Mouse (Mus musculus): ENCODE results near the gene Ina. TPM values are rescaled to one million over a fixed set of nuclear protein-coding genes. Genes with fewer than 3 reads are reported as not detected.
"Not testable (repeated sequence)": the region's sequence is repeated elsewhere in the genome, so short reads cannot be mapped to it uniquely, and the experiment has no call there.

Ina gene
- polyA plus RNA-seq, 1 experiment from 2014 or later: 0.60 TPM

DNA sequence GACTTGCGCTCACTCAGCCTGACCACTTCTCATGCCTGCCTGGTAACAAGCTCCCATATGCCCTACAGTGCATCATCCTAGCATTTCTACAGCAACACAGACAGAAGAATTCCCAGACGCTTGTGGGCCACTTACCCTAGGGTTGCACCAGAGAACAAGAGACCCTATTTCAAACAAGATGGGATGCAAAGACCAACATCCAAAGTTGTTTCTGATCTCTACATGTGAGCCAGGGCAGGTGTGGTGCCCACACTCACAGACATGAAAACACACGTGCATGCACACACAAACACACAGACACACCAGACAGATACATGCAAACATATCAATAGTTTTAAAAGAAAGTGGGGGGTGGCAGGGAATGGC is 24.4 kb upstream of the Ina start:
- WGBS: 83% methylated on average over 3 of the region's 3 CpGs
- Histone ChIP-seq H3K9me3 (no peaks in the 10 kb centered on the region), H3K4me3 (no peak overlapping the region), H3K4me1 (peaks cover 21% of the 10 kb centered on the region), H3K36me3 (no peaks in the 10 kb centered on the region), H3K27me3 (ENCODE audit: insufficient read depth, poor library complexity, severe bottlenecking) (no peaks in the 10 kb centered on the region), H3K27ac (peak overlapping the region; percentile 56)
- no peak for DNase-seq (ENCODE audit: low spot score)

DNA sequence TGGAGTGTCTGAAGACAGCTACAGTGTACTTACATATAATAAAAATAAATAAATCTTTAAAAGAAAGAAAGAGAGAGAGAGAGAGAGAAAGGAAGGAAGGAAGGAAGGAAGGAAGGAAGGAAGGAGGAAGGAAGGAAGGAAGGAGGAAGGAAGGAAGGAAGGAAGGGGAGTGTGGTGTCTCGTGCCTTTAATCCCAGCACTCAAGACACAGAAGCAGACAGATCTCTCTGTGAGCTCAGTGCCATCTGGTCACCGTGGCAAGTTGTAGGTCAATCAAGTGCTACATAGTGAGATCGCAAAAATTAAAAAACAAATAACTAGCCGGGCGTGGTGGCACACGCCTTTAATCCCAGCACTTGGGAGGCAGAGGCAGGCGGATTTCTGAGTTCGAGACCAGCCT is 23.9 kb upstream of the Ina start:
- H3K27ac ChIP-seq; H3K36me3 ChIP-seq; H3K4me3 ChIP-seq; H3K27me3 ChIP-seq (ENCODE audit: insufficient read depth, poor library complexity, severe bottlenecking); H3K9me3 ChIP-seq; DNase-seq (ENCODE audit: low spot score): not testable (repeated sequence)
- 77% methylated on average over 8 of the region's 8 CpGs for WGBS
- peaks cover 17% of the 10 kb centered on the region for H3K4me1 ChIP-seq

DNA sequence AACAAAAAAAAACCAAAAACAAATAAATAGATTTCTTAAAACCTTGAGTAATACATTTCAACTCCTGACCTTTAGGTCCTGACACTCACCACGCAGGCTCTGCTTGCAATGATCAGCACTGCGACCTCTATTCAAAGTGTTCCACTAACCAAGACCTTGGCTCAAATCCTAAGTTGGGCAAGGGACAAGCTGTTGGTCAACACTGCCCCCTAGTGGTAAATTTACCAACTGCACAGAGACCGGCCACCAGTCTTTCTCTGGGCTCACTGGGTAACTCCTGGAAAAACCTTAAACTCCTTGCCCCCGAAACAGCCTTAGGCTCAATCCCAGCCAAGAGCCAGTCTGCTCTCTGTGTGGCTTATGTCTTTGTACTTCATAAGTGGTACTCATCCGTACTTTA is 23.4 kb upstream of the Ina start:
- Histone ChIP-seq H3K9me3 (no peaks in the 10 kb centered on the region), H3K27ac (no peak overlapping the region), H3K4me3 (no peak overlapping the region), H3K4me1 (peaks cover 16% of the 10 kb centered on the region), H3K36me3 (no peaks in the 10 kb centered on the region), H3K27me3 (ENCODE audit: insufficient read depth, poor library complexity, severe bottlenecking) (no peaks in the 10 kb centered on the region)
- DNase-seq (ENCODE audit: low spot score): peak; percentile 87
- WGBS: 13% methylated on average over 5 of the region's 5 CpGs

DNA sequence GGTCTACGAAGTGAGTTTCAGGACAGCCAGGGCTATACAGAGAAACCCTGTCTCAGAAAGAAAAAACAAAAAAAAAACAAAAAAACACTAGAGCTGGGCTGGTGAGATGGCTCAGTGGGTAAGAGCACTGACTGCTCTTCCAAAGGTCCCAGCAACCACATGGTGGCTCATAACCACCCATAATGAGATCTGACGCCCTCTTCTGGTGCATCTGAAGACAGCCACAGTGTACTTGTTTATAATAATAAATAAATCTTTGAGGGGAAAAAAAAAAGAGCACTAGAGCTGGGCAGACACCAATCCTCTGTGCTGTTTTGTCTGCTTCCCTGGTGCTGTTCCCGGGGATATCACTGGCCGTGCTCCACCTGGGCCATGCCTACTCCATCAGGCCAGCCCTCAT is 22.2 kb upstream of the Ina start:
- H3K9me3 ChIP-seq: not testable (repeated sequence)

DNA sequence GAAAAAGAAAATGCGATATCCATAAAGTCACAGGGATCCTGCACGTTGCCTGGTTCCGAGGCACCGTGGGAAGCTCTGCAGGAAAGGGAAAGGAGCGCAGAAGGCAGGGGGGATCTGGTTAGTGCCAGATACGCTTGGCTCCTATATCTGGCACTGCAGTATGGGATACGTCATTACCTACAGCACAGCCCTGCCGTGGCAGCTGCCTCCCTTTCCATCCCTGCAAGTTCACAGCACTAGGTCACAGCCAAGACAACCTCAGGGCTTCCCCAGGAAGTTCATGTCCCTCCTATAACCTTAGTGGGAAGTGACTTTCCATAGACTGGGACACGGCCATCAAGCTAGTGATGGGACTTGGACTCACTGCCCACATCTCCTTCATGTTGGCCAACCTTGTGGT is 18.4 kb upstream of the Ina start:
- no peak for DNase-seq (ENCODE audit: low spot score)
- 0 out of 2 replicates have a peak, but pooled peaks cover 3% of the 10 kb centered on the region for H3K4me1 ChIP-seq
- no peak overlapping the region for H3K4me3 ChIP-seq
- no peak overlapping the region for H3K27ac ChIP-seq
- WGBS: 72% methylated on average over 9 of the region's 9 CpGs
- no peaks in the 10 kb centered on the region for H3K36me3 ChIP-seq
- no peaks in the 10 kb centered on the region for H3K9me3 ChIP-seq
- no peaks in the 10 kb centered on the region for H3K27me3 ChIP-seq (ENCODE audit: insufficient read depth, poor library complexity, severe bottlenecking)

More for the DNA sequence above, 22.2 kb upstream of the Ina start:
- WGBS: 68% methylated on average over 4 of the region's 4 CpGs
- not testable (repeated sequence) for H3K27ac ChIP-seq; H3K4me3 ChIP-seq; H3K36me3 ChIP-seq; H3K27me3 ChIP-seq (ENCODE audit: insufficient read depth, poor library complexity, severe bottlenecking); DNase-seq (ENCODE audit: low spot score)
- peaks cover 17% of the 10 kb centered on the region for H3K4me1 ChIP-seq

DNA sequence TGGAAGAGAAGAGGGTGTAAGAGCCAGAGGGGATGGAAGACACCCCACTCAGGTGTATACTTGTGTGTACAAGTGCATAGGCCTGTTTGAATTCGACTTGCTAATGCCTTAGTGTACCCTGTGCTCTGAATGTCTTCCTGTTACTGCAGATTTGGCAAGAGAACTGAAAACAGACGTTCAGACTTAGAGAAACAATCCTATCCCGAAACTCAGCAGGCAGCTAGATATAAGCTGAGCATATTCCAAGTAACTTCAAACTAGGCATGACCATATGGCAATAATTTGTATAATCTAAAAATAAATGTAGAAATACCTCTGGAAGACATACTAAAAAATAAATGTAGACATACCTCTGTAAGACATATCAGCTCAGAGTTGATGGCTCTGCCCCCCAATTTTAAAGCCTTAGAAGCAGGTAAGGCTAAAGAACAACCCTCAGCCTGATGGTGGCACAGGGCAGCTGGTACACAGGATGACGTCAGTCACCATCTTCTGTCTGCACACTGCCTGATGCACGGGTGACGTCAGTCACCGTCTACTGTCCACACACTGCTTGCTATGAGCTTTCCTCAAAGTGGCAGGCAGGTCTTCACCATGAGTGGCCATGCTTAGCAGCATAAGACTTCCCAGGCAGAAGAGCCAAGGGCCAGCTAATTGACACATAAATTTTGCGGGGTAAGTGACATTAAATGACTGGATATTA is 16.2 kb upstream of the Ina start:
- 77% methylated on average over 8 of the region's 8 CpGs for WGBS
- no peak overlapping the region for H3K4me3 ChIP-seq
- H3K27me3 ChIP-seq (ENCODE audit: insufficient read depth, poor library complexity, severe bottlenecking): no peaks in the 10 kb centered on the region
- 0 out of 2 replicates have a peak, but pooled peaks cover 3% of the 10 kb centered on the region for H3K4me1 ChIP-seq
- no peaks in the 10 kb centered on the region for H3K9me3 ChIP-seq
- no peak for DNase-seq (ENCODE audit: low spot score)
- no peak overlapping the region for H3K27ac ChIP-seq
- no peaks in the 10 kb centered on the region for H3K36me3 ChIP-seq

DNA sequence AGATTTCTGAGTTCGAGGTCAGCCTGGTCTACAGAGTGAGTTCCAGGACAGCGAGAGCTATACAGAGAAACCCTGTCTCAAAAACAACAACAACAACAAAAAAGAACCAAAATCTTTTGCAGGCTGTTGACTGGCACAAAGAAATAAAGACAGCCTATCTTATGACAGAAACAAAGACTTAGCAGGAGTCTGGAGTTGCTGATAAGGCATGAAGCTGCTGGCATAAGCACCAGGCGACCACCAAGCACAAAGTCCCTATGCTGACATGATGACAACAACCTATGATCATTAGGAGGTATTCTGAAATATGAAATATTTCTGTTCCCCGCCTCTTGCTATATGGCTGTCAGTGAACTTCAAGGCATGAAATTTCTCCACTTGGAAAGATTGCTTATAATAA is 15.5 kb upstream of the Ina start:
- no peaks in the 10 kb centered on the region for H3K9me3 ChIP-seq
- no peak for DNase-seq (ENCODE audit: low spot score)
- 74% methylated on average over 4 of the region's 4 CpGs for WGBS
- 0 out of 2 replicates have a peak, but pooled peaks cover 3% of the 10 kb centered on the region for H3K4me1 ChIP-seq
- no peak overlapping the region for H3K4me3 ChIP-seq
- no peaks in the 10 kb centered on the region for H3K36me3 ChIP-seq
- H3K27me3 ChIP-seq (ENCODE audit: insufficient read depth, poor library complexity, severe bottlenecking): no peaks in the 10 kb centered on the region
- H3K27ac ChIP-seq: no peak overlapping the region

DNA sequence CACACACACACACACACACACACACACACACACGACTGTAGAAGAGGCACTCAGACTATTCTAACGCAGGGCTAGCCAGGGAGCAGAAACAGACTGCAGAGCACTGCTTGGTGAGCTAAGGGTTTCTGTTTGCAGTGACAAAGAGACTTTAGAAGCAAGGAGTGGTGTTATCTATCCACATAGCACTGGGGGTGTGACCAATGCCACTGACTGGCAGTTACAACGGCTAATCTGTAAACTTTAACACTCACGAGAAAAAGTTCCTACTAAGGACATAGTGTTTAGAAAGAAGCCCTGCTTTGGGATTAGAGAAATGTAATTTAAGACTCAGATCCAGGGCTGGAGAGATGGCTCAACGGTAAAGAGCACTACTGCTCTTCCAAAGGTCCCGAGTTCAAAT is 14.7 kb upstream of the Ina start:
- H3K27ac ChIP-seq: no peak overlapping the region
- no peak overlapping the region for H3K4me3 ChIP-seq
- WGBS: 62% methylated on average over 6 of the region's 6 CpGs
- no peak for DNase-seq (ENCODE audit: low spot score)
- no peaks in the 10 kb centered on the region for H3K27me3 ChIP-seq (ENCODE audit: insufficient read depth, poor library complexity, severe bottlenecking)
- H3K36me3 ChIP-seq: no peaks in the 10 kb centered on the region
- 0 out of 2 replicates have a peak, but pooled peaks cover 3% of the 10 kb centered on the region for H3K4me1 ChIP-seq
- H3K9me3 ChIP-seq: no peaks in the 10 kb centered on the region

DNA sequence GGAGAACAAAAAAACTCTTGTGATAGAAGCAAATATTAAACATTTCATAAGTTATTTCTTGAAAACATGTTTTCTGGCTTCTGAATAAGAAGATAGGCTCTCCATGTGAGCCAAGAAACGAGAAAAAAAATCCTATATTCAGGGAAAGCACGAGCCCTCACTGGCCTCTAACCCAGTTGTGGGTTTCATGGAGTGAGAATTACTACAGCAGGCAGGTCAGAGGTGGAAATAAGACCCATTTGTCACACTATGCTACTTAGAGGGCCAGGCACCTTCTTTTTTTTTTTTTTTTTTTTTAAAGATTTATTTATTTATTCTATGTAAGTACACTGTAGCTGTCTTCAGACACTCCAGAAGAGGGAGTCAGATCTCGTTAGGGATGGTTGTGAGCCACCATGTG is 14.1 kb upstream of the Ina start:
- not testable (repeated sequence) for H3K9me3 ChIP-seq; H3K27ac ChIP-seq; DNase-seq (ENCODE audit: low spot score); H3K4me3 ChIP-seq; H3K36me3 ChIP-seq; H3K27me3 ChIP-seq (ENCODE audit: insufficient read depth, poor library complexity, severe bottlenecking); H3K4me1 ChIP-seq
- 74% methylated on average over 3 of the region's 3 CpGs for WGBS

DNA sequence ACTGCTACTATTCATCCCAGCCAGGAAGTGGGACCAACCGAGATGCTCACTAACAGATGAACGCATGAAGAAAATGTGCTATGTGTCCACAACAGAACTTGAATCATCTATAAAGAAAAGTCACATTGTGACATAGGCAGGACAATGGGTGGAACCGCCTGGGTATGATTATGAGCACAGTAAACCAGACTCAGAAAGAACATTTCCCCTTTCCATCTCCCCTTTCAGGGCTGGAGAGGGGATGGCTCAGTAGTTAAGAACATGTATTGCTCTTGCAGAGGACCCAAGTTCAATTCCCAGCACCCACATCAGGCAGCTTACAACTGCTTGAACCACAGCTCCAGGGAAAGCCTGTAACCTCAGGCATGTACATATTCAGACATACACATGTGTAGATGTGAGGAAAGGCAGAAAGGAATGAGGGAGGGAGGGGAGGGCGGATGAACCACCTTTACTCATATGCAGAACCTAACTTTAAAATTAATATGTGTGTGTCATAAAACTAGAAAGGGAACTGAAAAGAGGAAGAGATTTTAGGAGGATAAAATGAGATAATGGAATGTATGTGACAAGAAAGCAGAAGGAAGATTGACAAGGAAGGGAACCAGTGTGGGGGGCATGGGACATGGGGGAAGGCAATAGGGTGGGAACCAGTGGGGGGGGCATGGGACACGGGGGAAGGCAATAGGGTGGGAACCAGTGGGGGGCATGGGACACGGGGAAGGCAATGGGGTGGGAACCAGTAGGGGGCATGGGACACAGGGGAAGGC is 10.6 kb upstream of the Ina start:
- Histone ChIP-seq H3K9me3 (no peaks in the 10 kb centered on the region), H3K27me3 (ENCODE audit: insufficient read depth, poor library complexity, severe bottlenecking) (no peaks in the 10 kb centered on the region), H3K4me3 (no peak overlapping the region), H3K27ac (no peak overlapping the region), H3K4me1 (no peaks in the 10 kb centered on the region), H3K36me3 (no peaks in the 10 kb centered on the region)
- DNase-seq (ENCODE audit: low spot score): no peak
- 68% methylated on average over 6 of the region's 6 CpGs for WGBS

DNA sequence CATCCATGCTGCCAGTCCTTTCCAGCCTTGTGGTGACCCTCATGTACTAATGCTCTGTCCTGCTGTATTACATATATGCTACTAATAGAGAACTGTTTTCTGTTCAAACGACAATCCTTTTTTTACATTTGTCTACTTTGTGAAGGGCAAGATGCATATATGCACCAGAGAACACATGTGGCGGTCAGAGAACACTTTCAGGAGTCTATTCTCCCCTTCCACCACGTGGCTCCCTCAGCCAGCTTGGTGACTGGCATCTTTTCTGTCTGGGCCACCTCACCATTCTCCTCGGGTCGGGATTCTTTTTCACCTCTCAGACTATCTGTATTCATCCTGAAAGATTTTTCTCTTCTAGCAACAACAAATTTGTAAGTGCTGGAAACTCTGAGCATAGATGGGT is 8.6 kb upstream of the Ina start:
- WGBS: 52% methylated on average over 5 of the region's 5 CpGs
- no peak for DNase-seq (ENCODE audit: low spot score)
- Histone ChIP-seq H3K4me1 (no peaks in the 10 kb centered on the region), H3K9me3 (no peaks in the 10 kb centered on the region), H3K27me3 (ENCODE audit: insufficient read depth, poor library complexity, severe bottlenecking) (peaks cover under 1% of the 10 kb centered on the region; the same call in 1 of the 2 replicates), H3K4me3 (no peak overlapping the region), H3K27ac (no peak overlapping the region), H3K36me3 (no peaks in the 10 kb centered on the region)

DNA sequence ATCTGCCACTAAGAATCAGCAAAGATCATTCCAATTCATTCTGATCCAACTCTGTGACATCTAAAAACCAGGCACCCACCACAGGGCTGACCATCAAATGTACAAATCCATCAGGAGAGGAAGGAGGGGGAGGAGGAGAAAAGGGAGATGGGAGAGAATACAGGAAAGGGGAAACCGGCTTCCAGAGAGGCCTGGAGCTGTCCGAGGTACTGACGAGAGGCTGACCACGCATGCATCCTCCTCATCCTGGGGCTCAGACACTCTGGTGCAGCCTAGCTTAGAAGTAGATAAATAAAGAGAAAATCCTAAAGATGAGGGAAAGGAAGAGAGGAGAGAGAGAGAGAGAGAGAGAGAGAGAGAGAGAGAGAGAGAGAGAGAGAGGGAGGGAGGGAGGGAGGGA is 8.2 kb upstream of the Ina start:
- peaks cover 5% of the 10 kb centered on the region for H3K27me3 ChIP-seq (ENCODE audit: insufficient read depth, poor library complexity, severe bottlenecking)
- no peak overlapping the region for H3K27ac ChIP-seq
- DNase-seq (ENCODE audit: low spot score): no peak
- no peaks in the 10 kb centered on the region for H3K9me3 ChIP-seq
- H3K4me3 ChIP-seq: no peak overlapping the region
- 0% methylated on average over 4 of the region's 4 CpGs for WGBS
- no peaks in the 10 kb centered on the region for H3K4me1 ChIP-seq
- H3K36me3 ChIP-seq: no peaks in the 10 kb centered on the region

DNA sequence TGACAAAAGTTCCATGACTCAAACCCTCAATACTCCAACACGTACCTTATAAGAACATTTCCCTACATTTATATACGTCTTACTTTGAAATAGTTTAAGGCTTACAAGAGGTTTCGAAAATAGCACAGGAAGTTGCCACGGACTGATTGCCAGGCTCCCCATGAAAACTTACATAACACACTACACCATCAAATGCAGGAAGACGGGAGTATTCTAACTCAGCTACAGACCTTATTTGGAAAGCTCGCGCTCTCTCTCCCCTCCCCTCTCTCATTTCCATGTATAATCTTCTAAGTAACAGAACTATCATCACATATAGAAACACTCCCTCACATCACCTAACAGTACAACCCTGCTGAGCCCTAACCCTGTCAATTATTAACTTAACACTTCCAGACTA is 5.1 kb upstream of the Ina start:
- no peaks in the 10 kb centered on the region for H3K36me3 ChIP-seq
- DNase-seq (ENCODE audit: low spot score): no peak
- H3K4me3 ChIP-seq: no peak overlapping the region
- no peak overlapping the region for H3K27ac ChIP-seq
- peaks cover 7% of the 10 kb centered on the region for H3K4me1 ChIP-seq
- peaks cover 34% of the 10 kb centered on the region for H3K27me3 ChIP-seq (ENCODE audit: insufficient read depth, poor library complexity, severe bottlenecking)
- WGBS: 80% methylated on average over 7 of the region's 7 CpGs
- H3K9me3 ChIP-seq: no peaks in the 10 kb centered on the region

Measured in heart, embryonic 10.5 days (tissue).